Mouse (Mus musculus) thymus, adult 2 months (tissue): Measurements from ENCODE around the gene Clhc1.

Experiments
- CTCF ChIP-seq: fragments of 200-500 bp; IDR thresholded peaks from 2 replicates; pipeline ENCODE4 v1.5.1; 2012; ENCODE audit warnings: mild to moderate bottlenecking, control low read depth, low read length, moderate library complexity, borderline replicate concordance; ENCODE audit not compliant: control insufficient read depth, poor library complexity, insufficient read depth; ENCODE audit errors: extremely low read depth
- POLR2A ChIP-seq: fragments of 200-500 bp; IDR thresholded peaks from 2 replicates; pipeline ENCODE4 v1.6.1; 2012; ENCODE audit warnings: mild to moderate bottlenecking, low read length, control low read depth, moderate library complexity; ENCODE audit not compliant: control insufficient read depth, poor library complexity, insufficient read depth; ENCODE audit errors: extremely low read depth

DNA sequence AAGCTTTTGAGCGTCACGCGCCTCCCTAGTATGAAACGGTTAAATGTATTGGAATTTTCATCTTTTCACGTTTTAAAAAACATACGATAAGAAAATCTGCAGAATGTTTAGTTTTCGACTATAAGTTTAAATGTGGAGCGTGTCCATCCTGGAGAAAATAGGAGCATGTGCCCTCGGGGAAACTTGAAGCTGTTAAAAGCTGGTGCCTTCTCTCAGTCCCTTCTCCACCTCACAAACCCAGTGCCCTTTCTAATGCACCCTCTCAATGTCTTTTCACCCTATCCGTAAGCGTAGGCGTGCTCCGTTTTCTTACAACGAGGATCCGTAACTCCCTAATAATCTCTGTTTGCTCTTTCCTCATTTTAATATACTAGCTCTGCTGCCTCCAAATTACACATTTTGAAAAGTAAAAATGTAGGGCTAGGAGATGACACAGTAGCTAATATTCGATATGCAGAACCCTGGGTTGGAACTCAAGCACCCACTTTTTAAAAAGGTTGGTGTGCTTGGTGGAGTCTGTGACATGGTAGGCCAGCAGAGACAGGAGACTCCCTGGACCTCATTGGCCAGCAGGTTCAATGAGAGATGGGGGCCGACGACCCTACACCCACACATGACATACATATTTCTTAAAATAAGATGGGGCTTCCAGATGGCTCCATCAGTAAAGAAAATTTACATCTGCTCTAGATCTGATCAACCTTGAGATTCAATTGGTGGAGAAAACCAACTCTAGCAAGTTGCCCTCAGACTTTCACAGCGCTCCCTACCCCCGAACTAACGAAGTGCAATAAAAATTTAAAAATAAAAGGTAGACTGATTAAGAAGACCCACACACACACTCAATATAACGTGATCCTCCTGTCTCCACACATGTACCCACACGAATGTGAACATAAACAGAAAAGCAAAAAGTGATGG lies 1.0 kb downstream of the Clhc1 start:
- no peak for TF ChIP-seq CTCF
- no peak for TF ChIP-seq POLR2A
